Mouse (Mus musculus) thymus, adult 18-20 months (tissue): ENCODE results near the gene Dner.
"Not testable (repeated sequence)": the region's sequence is repeated elsewhere in the genome, so short reads cannot be mapped to it uniquely, and the experiment has no call there.

ENCODE experiments used
- DNase-seq, 2 experiments: peaks; one replicate each; pipeline ENCODE4 v3.0.0; 2022; ENCODE audit warnings: mixed read lengths in 2 of 2

Dner gene

GRCm38 (mm10) chr1:84387616-84388015 lies 308.4 kb downstream of the Dner start:
- no peak for DNase-seq

GRCm38 (mm10) chr1:84386481-84387146 lies 309.4 kb downstream of the Dner start:
- DNase-seq = no peak

GRCm38 (mm10) chr1:84382709-84383108 lies 313.3 kb downstream of the Dner start:
- no peak for DNase-seq

GRCm38 (mm10) chr1:84382064-84382463 lies 314.0 kb downstream of the Dner start:
- DNase-seq = no peak

GRCm38 (mm10) chr1:84380895-84381294 lies 315.1 kb downstream of the Dner start:
- DNase-seq = no peak

GRCm38 (mm10) chr1:84367733-84368132 lies 328.3 kb downstream of the Dner start:
- DNase-seq = no peak

GRCm38 (mm10) chr1:84366553-84366952 lies 329.5 kb downstream of the Dner start:
- DNase-seq = no peak

GRCm38 (mm10) chr1:84363967-84364366 lies 332.1 kb downstream of the Dner start, which contains the start of gene Pid1:
Gene Pid1, minus strand, starts transcription at chr1:84364180.
- no peak for DNase-seq

- DNase-seq = no peak
These were observed 333.1 kb downstream of the Dner start for GRCm38 (mm10) chr1:84362709-84363617.

GRCm38 (mm10) chr1:84362209-84362608 lies 333.8 kb downstream of the Dner start:
- no peak for DNase-seq

- DNase-seq = no peak
These were observed 334.6 kb downstream of the Dner start for GRCm38 (mm10) chr1:84361389-84361788.

- DNase-seq = no peak
These were observed 336.2 kb downstream of the Dner start for GRCm38 (mm10) chr1:84359611-84360500.

- no peak for DNase-seq
These were observed 338.8 kb downstream of the Dner start for GRCm38 (mm10) chr1:84357216-84357615.

- no peak for DNase-seq
These were observed 345.8 kb downstream of the Dner start for GRCm38 (mm10) chr1:84350262-84350661.

- no peak for DNase-seq
These were observed 348.1 kb downstream of the Dner start for GRCm38 (mm10) chr1:84347796-84348476.

- DNase-seq = not testable (repeated sequence)
These were observed 363.2 kb downstream of the Dner start for GRCm38 (mm10) chr1:84332797-84333196.

- not testable (repeated sequence) for DNase-seq
These were observed 364.2 kb downstream of the Dner start for GRCm38 (mm10) chr1:84331861-84332260.

- DNase-seq = no peak
These were observed 370.7 kb downstream of the Dner start for GRCm38 (mm10) chr1:84325309-84325708.

- DNase-seq = no peak
These were observed 374.7 kb downstream of the Dner start for GRCm38 (mm10) chr1:84321327-84321726.
